Mouse (Mus musculus): ENCODE data around the gene Tmem82. TPM values are rescaled to one million over a fixed set of nuclear protein-coding genes. Genes with fewer than 3 reads are reported as not detected.
A peak's percentile ranks its signal among the peaks of the same experiment; 100 is the strongest.
"Not testable (repeated sequence)": the region's sequence is repeated elsewhere in the genome, so short reads cannot be mapped to it uniquely, and the experiment has no call there.

Gene Tmem82
- polyA plus RNA-seq, 1 experiment = 1.1 TPM

GRCm38 (mm10) chr4:141581051-141581450 is 37.4 kb downstream of the Tmem82 start:
- Histone ChIP-seq H3K4me1 (ENCODE audit: control insufficient read depth, insufficient read depth, insufficient read length, low read length) (peaks cover 11% of the 10 kb centered on the region; the same call in 1 of the 2 replicates), H3K27ac (replicated peaks; ENCODE audit: low read depth, low read length) (peak overlapping the region; percentile 39; the same call in 1 of the 2 replicates), H3K4me3 (ENCODE audit: insufficient read depth, low read depth, low read length) (no peak overlapping the region)

- Histone ChIP-seq H3K27ac (replicated peaks; ENCODE audit: low read depth, low read length) (peak overlapping the region; percentile 58), H3K4me3 (ENCODE audit: insufficient read depth, low read depth, low read length) (no peak overlapping the region), H3K4me1 (ENCODE audit: control insufficient read depth, insufficient read depth, insufficient read length, low read length) (peaks cover 11% of the 10 kb centered on the region)
Observed at GRCm38 (mm10) chr4:141578833-141579232, 39.6 kb downstream of the Tmem82 start.

GRCm38 (mm10) chr4:141576877-141577276 is 41.6 kb downstream of the Tmem82 start:
- Histone ChIP-seq H3K4me1 (ENCODE audit: control insufficient read depth, insufficient read depth, insufficient read length, low read length) (peaks cover 19% of the 10 kb centered on the region), H3K27ac (replicated peaks; ENCODE audit: low read depth, low read length) (no peak overlapping the region), H3K4me3 (ENCODE audit: insufficient read depth, low read depth, low read length) (no peak overlapping the region)

- Histone ChIP-seq H3K4me1 (ENCODE audit: control insufficient read depth, insufficient read depth, insufficient read length, low read length) (peaks cover 19% of the 10 kb centered on the region), H3K4me3 (ENCODE audit: insufficient read depth, low read depth, low read length) (no peak overlapping the region), H3K27ac (replicated peaks; ENCODE audit: low read depth, low read length) (no peak overlapping the region)
Observed at GRCm38 (mm10) chr4:141576404-141576803, 42.0 kb downstream of the Tmem82 start.

- Histone ChIP-seq H3K4me1 (ENCODE audit: control insufficient read depth, insufficient read depth, insufficient read length, low read length) (peaks cover 24% of the 10 kb centered on the region), H3K4me3 (ENCODE audit: insufficient read depth, low read depth, low read length) (0 out of 2 replicates have a peak overlapping the region, but pooled peaks have one; percentile 1), H3K27ac (replicated peaks; ENCODE audit: low read depth, low read length) (peak overlapping the region; percentile 92)
Observed at GRCm38 (mm10) chr4:141574789-141575702, 43.4 kb downstream of the Tmem82 start.

GRCm38 (mm10) chr4:141573359-141573966 is 45.0 kb downstream of the Tmem82 start:
- Histone ChIP-seq H3K27ac (replicated peaks; ENCODE audit: low read depth, low read length) (peak overlapping the region; percentile 97), H3K4me3 (ENCODE audit: insufficient read depth, low read depth, low read length) (no peak overlapping the region), H3K4me1 (ENCODE audit: control insufficient read depth, insufficient read depth, insufficient read length, low read length) (peaks cover 25% of the 10 kb centered on the region)

- peaks cover 25% of the 10 kb centered on the region for H3K4me1 ChIP-seq (ENCODE audit: control insufficient read depth, insufficient read depth, insufficient read length, low read length)
- H3K27ac ChIP-seq (replicated peaks; ENCODE audit: low read depth, low read length) = peak overlapping the region; percentile 97
- no peak overlapping the region for H3K4me3 ChIP-seq (ENCODE audit: insufficient read depth, low read depth, low read length)
Observed at GRCm38 (mm10) chr4:141572668-141573358, 45.6 kb downstream of the Tmem82 start.

GRCm38 (mm10) chr4:141571934-141572333 is 46.5 kb downstream of the Tmem82 start:
- peak overlapping the region; percentile 97 for H3K27ac ChIP-seq (replicated peaks; ENCODE audit: low read depth, low read length)
- H3K4me1 ChIP-seq (ENCODE audit: control insufficient read depth, insufficient read depth, insufficient read length, low read length) = peaks cover 25% of the 10 kb centered on the region
- no peak overlapping the region for H3K4me3 ChIP-seq (ENCODE audit: insufficient read depth, low read depth, low read length)

- Histone ChIP-seq H3K27ac (replicated peaks; ENCODE audit: low read depth, low read length) (peak overlapping the region; percentile 97), H3K4me1 (ENCODE audit: control insufficient read depth, insufficient read depth, insufficient read length, low read length) (peaks cover 25% of the 10 kb centered on the region), H3K4me3 (ENCODE audit: insufficient read depth, low read depth, low read length) (no peak overlapping the region)
Observed at GRCm38 (mm10) chr4:141571337-141571739, 47.1 kb downstream of the Tmem82 start.

GRCm38 (mm10) chr4:141570821-141571220 is 47.6 kb downstream of the Tmem82 start:
- H3K4me1 ChIP-seq (ENCODE audit: control insufficient read depth, insufficient read depth, insufficient read length, low read length) = peaks cover 27% of the 10 kb centered on the region
- peak overlapping the region; percentile 97 for H3K27ac ChIP-seq (replicated peaks; ENCODE audit: low read depth, low read length)
- no peak overlapping the region for H3K4me3 ChIP-seq (ENCODE audit: insufficient read depth, low read depth, low read length)

GRCm38 (mm10) chr4:141570004-141570403 is 48.4 kb downstream of the Tmem82 start:
- H3K4me3 ChIP-seq (ENCODE audit: insufficient read depth, low read depth, low read length) = no peak overlapping the region
- H3K4me1 ChIP-seq (ENCODE audit: control insufficient read depth, insufficient read depth, insufficient read length, low read length) = peaks cover 28% of the 10 kb centered on the region
- peak overlapping the region; percentile 98 for H3K27ac ChIP-seq (replicated peaks; ENCODE audit: low read depth, low read length)

GRCm38 (mm10) chr4:141568966-141569365 is 49.5 kb downstream of the Tmem82 start:
- Histone ChIP-seq H3K4me3 (ENCODE audit: insufficient read depth, low read depth, low read length) (no peak overlapping the region), H3K27ac (replicated peaks; ENCODE audit: low read depth, low read length) (peak overlapping the region; percentile 98), H3K4me1 (ENCODE audit: control insufficient read depth, insufficient read depth, insufficient read length, low read length) (peaks cover 28% of the 10 kb centered on the region)

GRCm38 (mm10) chr4:141567174-141567573 is 51.3 kb downstream of the Tmem82 start:
- not testable (repeated sequence) for H3K4me3 ChIP-seq (ENCODE audit: insufficient read depth, low read depth, low read length); H3K27ac ChIP-seq (replicated peaks; ENCODE audit: low read depth, low read length)
- H3K4me1 ChIP-seq (ENCODE audit: control insufficient read depth, insufficient read depth, insufficient read length, low read length) = peaks cover 22% of the 10 kb centered on the region

- H3K27ac ChIP-seq (replicated peaks; ENCODE audit: low read depth, low read length) = peak overlapping the region; percentile 98
- peaks cover 22% of the 10 kb centered on the region for H3K4me1 ChIP-seq (ENCODE audit: control insufficient read depth, insufficient read depth, insufficient read length, low read length)
- H3K4me3 ChIP-seq (ENCODE audit: insufficient read depth, low read depth, low read length) = no peak overlapping the region
Observed at GRCm38 (mm10) chr4:141566187-141566586, 52.2 kb downstream of the Tmem82 start.

GRCm38 (mm10) chr4:141565325-141565724 is 53.1 kb downstream of the Tmem82 start:
- Histone ChIP-seq H3K4me1 (ENCODE audit: control insufficient read depth, insufficient read depth, insufficient read length, low read length) (peaks cover 14% of the 10 kb centered on the region), H3K27ac (replicated peaks; ENCODE audit: low read depth, low read length) (peak overlapping the region; percentile 98), H3K4me3 (ENCODE audit: insufficient read depth, low read depth, low read length) (no peak overlapping the region)

Data from brown adipose tissue, adult 24 weeks (tissue).